Mouse (Mus musculus): ENCODE results near the gene Nr4a1. TPM values are rescaled to one million over a fixed set of nuclear protein-coding genes. Genes with fewer than 3 reads are reported as not detected.

Gene Nr4a1
- polyA plus RNA-seq, 1 experiment from 2014 or later: 7.1 TPM

DNA sequence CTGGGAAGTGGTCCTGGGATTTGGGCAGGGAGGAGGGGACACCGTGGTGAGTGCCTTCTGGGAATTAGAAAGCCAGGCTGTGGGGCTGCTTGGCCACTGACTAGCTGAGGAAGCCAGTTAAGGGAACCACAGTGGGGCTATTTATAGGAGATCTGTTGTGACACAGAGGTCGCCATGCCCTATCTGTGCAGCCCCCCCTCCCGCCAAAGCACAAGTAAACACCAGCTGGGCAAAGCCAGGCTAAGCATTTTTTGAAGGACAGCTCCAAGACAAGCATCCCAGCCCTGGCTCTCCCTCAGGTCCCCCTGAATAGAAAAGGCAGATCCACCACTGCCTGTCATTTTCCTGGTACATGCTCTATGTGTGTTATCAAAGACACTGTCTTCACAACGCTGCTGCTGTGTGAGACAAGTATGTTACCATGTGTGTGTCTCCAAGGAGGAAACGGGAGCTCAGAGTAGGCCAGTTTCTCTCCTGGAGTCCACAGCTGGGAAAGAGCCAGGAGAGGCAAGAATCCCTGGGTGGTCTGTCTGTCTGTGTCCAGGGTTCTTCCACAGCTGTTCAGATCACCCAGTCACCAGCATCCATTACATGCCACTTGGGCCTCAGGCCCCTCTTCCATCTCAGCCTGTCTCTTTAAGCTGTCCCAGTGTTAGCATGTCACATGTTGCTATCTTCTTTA lies 5.9 kb upstream of the Nr4a1 start:
- H3K27ac ChIP-seq: peak overlapping the region; percentile 76
- 54% methylated on average over 5 of the region's 5 CpGs for WGBS
- DNase-seq (ENCODE audit: low spot score): no peak

DNA sequence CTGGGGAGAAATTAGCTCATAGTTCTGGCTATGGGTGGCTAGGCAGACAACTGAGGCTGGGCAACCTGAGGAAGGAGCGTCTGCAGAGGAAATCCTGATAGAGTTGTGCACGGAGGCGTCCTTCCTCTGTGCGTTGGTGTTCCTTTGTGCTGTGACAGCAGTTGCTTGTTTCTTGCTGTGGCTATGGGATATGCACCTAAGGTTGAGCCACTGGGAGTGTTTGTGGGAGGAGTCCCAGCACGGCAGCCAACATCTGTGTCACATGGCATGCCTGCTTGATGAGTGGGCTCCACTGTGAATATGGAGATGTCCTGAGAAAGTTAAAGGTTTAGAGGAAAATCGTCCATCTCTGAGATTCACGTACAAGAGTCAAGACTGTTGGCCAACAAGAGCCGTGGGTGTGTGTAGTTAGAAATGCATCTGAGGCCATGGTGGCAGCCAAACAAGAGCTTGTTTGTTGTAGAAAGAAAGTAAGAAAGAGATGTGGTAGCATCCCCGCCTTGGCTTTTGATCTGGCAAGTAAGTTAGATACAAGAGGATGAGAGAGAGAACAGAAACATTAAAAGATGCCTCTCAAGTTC lies 3.8 kb upstream of the Nr4a1 start:
- Histone ChIP-seq H3K27me3 (ENCODE audit: low read depth, poor library complexity, severe bottlenecking) (peaks cover 8% of the 10 kb centered on the region), H3K27ac (no peak overlapping the region), H3K4me1 (peaks cover 46% of the 10 kb centered on the region), H3K9me3 (replicated peaks) (no peaks in the 10 kb centered on the region), H3K4me3 (no peak overlapping the region), H3K36me3 (no peaks in the 10 kb centered on the region)
- WGBS: 86% methylated on average over 9 of the region's 9 CpGs
- DNase-seq (ENCODE audit: low spot score): no peak

More for the DNA sequence above, 5.9 kb upstream of the Nr4a1 start:
- H3K36me3 ChIP-seq: no peaks in the 10 kb centered on the region
- no peaks in the 10 kb centered on the region; the same call in 1 of the 2 replicates for H3K27me3 ChIP-seq (ENCODE audit: low read depth, poor library complexity, severe bottlenecking)
- no peaks in the 10 kb centered on the region for H3K9me3 ChIP-seq (replicated peaks)
- no peak overlapping the region for H3K4me3 ChIP-seq
- H3K4me1 ChIP-seq: peaks cover 28% of the 10 kb centered on the region

DNA sequence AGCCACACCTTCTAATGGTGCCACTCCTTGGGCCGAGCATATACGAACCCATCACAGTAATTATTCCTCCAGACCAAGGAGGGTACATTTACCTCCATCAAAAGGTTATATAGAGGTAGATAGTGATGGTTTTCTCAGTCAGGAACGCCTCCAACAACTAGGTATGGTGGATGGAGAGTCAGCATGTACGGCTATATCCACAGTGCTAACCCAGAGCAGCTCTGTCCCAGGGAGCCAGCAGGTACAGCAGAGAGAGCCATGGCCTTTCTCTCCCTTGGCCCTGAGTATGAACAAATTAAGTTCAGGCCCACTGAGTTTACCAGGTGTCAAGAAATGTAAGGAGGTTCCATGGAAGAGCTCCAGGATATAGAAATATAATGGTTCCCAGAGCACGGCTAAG lies 2.1 kb upstream of the Nr4a1 start:
- DNase-seq (ENCODE audit: low spot score): no peak
- Histone ChIP-seq H3K27me3 (ENCODE audit: low read depth, poor library complexity, severe bottlenecking) (peaks cover 8% of the 10 kb centered on the region), H3K27ac (no peak overlapping the region), H3K4me3 (no peak overlapping the region), H3K4me1 (peaks cover 44% of the 10 kb centered on the region), H3K9me3 (replicated peaks) (no peaks in the 10 kb centered on the region), H3K36me3 (no peaks in the 10 kb centered on the region)
- WGBS: 92% methylated on average over 5 of the region's 5 CpGs

DNA sequence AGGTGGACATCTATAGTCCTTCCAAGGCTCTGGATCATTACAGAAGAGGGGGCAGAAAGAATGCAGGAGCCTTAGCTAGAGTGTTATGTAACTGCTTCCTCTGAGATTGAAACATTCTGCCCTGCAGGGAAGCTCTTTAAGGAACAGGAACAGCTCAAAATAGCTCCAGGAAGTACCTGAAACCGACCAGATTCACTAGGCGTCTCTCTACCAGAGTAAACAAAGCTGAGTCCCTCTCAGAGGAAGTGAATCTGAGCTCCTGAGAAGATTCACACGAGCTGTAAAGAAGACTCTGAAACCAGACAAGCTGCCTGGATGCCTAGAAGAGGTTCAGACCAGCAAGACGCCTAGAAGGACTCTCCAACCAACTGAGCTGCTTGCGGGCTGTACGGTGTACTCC lies 1.5 kb upstream of the Nr4a1 start:
- no peak for DNase-seq (ENCODE audit: low spot score)
- Histone ChIP-seq H3K36me3 (no peaks in the 10 kb centered on the region), H3K27me3 (ENCODE audit: low read depth, poor library complexity, severe bottlenecking) (peaks cover 8% of the 10 kb centered on the region), H3K4me3 (no peak overlapping the region), H3K4me1 (peaks cover 42% of the 10 kb centered on the region), H3K27ac (no peak overlapping the region), H3K9me3 (replicated peaks) (no peaks in the 10 kb centered on the region)
- WGBS: 88% methylated on average over 6 of the region's 6 CpGs

DNA sequence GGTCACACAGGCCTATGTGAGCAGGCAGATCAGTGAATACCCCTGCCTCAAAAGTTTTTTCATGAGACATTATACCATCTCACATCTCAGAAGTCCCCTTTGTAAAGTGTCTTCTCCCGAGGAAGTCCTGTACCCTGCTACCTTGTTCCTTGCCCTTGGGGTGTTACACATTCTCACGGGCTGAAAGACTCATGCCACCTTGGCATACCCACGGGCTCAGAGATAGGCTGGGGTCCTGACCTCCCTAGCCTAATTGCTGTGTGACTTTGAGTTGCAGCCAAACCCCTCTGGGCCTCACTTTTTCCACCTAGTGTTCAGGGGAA lies 545 bp upstream of the Nr4a1 start:
- H3K9me3 ChIP-seq (replicated peaks): no peaks in the 10 kb centered on the region
- peak overlapping the region; percentile 95 for H3K27ac ChIP-seq
- H3K4me3 ChIP-seq: peak overlapping the region; percentile 85
- H3K27me3 ChIP-seq (ENCODE audit: low read depth, poor library complexity, severe bottlenecking): peaks cover 8% of the 10 kb centered on the region
- DNase-seq (ENCODE audit: low spot score): no peak
- H3K36me3 ChIP-seq: no peaks in the 10 kb centered on the region
- 36% methylated on average over 3 of the region's 3 CpGs for WGBS
- H3K4me1 ChIP-seq: peaks cover 35% of the 10 kb centered on the region

DNA sequence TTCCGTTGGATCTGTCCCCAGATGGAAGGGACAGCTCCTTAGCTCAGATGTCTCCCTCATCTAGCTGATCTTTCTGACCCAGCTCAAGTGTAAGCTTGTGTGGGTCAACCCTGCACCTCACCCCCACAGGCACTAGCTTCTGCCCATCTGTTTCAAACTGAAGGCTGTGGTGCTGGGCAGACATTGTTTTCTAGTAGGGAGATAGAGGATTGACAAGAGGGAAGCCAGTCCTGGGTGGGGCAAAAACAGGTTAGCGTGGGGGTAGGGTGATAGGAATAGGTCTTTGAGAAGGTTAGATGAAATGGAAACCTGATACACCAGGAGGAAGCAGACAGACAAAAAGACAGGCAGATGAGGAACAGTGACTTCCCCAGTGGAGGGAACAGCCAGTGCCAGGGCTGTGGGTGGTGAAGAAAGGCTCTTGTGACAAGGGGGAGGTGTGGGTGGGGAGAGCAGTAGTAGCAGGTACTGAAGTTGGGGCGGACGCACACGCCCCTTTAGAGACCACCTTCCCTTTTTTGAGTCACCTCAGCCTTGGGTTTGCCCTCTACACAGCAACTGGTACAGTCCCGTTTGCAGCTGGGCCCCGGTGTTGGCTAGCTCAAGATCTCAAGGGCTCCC lies 1.9 kb downstream of the Nr4a1 start:
- H3K27ac ChIP-seq: no peak overlapping the region
- no peak for DNase-seq (ENCODE audit: low spot score)
- H3K36me3 ChIP-seq: no peaks in the 10 kb centered on the region
- 87% methylated on average over 7 of the region's 7 CpGs for WGBS
- no peaks in the 10 kb centered on the region for H3K9me3 ChIP-seq (replicated peaks)
- H3K4me3 ChIP-seq: no peak overlapping the region
- peaks cover 8% of the 10 kb centered on the region for H3K27me3 ChIP-seq (ENCODE audit: low read depth, poor library complexity, severe bottlenecking)
- peaks cover 45% of the 10 kb centered on the region for H3K4me1 ChIP-seq

DNA sequence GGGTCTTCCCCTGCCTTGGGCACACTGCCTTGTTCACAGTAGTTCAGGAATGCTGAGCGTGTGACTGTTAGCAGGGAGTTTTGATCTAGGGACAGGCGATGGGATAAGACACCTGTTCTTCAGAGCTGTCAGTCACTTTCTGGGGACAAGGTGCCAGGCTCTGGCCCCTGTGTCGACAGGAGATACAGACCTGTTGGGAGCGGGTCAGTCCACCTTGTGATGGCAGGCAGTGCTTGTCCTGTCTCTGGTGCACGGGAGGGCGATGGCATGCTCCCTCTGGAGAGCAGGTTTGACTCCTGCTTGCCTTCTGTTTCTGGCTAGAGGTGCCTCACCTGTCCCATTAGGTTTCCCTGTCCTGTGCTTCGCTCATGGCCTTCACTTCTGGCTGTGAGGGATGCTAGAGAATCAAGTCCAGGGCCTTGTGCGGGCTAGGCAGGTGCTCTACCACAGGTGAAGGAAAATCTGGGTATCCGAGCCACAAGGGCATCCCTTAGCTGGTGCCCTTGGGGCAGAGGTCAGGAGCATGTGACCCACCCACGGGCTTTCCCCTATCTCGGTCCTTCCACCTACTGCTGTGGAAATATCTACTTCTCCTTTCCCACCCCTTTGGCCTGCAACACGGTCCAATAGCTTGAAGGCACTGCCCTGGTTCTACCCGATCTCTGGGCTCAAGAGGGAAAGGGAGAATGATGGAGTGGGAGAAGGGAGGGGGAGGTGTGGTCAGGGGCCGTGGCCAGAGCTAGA lies 2.6 kb downstream of the Nr4a1 start:
- Histone ChIP-seq H3K4me1 (peaks cover 52% of the 10 kb centered on the region), H3K9me3 (replicated peaks) (no peaks in the 10 kb centered on the region), H3K27ac (no peak overlapping the region), H3K36me3 (no peaks in the 10 kb centered on the region), H3K27me3 (ENCODE audit: low read depth, poor library complexity, severe bottlenecking) (peaks cover 8% of the 10 kb centered on the region), H3K4me3 (0 out of 2 replicates have a peak overlapping the region, but pooled peaks have one; percentile 0)
- no peak for DNase-seq (ENCODE audit: low spot score)
- WGBS: 74% methylated on average over 14 of the region's 14 CpGs

DNA sequence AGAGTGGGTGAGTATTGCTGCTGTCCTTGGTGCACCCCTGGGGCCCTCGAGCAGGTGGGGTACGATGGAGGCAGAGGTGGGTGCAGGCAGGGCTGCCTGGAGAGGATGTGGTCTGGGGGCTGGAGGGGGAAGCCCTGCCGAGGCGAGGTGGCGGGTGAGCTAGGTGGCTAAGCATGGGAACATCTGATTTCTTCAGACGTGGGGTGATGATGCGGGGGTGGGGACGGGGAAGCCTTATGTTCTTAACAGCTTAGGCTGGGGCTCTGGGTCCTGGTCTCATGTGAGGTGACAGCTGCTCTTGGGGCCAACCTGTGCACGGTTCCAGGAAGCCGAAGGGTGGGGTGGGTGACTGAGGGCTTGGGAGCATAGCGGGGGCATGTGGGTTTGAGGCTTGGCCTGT lies 4.4 kb downstream of the Nr4a1 start:
- no peak overlapping the region for H3K4me3 ChIP-seq
- 83% methylated on average over 11 of the region's 11 CpGs for WGBS
- no peaks in the 10 kb centered on the region for H3K9me3 ChIP-seq (replicated peaks)
- no peak overlapping the region for H3K27ac ChIP-seq
- H3K36me3 ChIP-seq: 0 out of 2 replicates have a peak, but pooled peaks cover 1% of the 10 kb centered on the region
- H3K27me3 ChIP-seq (ENCODE audit: low read depth, poor library complexity, severe bottlenecking): peaks cover 8% of the 10 kb centered on the region
- peaks cover 59% of the 10 kb centered on the region for H3K4me1 ChIP-seq
- no peak for DNase-seq (ENCODE audit: low spot score)

DNA sequence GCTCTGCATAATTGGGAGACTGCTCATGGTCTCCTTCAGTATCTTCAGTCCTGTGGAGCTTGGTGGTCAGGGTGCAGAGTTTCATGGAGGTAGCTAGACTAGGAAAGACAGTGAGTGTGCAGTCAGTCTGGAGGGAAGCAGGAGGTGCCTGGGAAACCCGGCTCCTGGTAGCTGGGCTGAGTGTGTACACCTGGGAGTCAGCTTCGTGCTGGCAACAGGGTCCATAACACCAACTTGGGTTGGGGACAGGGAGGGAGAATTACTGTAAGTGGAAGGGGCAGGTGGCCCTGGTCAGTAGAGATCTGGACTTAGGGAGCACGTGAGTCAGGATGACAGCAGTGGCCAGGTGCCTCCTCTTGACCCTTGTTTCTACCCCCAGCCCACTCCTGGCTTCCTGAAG lies 5.9 kb downstream of the Nr4a1 start:
- Histone ChIP-seq H3K4me3 (no peak overlapping the region), H3K9me3 (replicated peaks) (no peaks in the 10 kb centered on the region), H3K36me3 (0 out of 2 replicates have a peak, but pooled peaks cover 3% of the 10 kb centered on the region), H3K27ac (no peak overlapping the region), H3K4me1 (peaks cover 44% of the 10 kb centered on the region), H3K27me3 (ENCODE audit: low read depth, poor library complexity, severe bottlenecking) (peaks cover 12% of the 10 kb centered on the region)
- 82% methylated on average over 3 of the region's 3 CpGs for WGBS
- DNase-seq (ENCODE audit: low spot score): no peak

DNA sequence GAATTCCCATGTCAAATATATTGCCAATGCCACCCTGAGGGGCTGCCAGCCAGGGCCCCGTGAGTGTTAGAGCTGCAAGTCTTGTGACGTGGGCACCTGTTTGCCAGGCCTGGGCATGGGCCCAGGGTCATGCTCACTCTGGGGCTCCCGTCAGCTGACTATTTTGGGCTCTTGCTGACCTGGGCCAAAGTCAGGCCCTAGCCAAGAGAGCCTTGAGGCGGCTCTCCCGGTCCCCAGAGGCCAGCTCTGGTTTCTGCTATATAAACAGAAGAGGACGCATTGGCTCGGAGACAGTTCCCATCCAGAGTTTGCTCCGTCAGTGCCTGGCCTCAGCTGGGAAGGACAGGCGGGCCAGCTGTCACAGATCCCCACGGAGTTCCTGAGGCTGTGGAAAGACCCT lies 6.3 kb downstream of the Nr4a1 start:
- DNase-seq (ENCODE audit: low spot score): no peak
- Histone ChIP-seq H3K27ac (peak overlapping the region; percentile 54; the same call in 1 of the 2 replicates), H3K4me1 (peaks cover 44% of the 10 kb centered on the region), H3K9me3 (replicated peaks) (no peaks in the 10 kb centered on the region), H3K27me3 (ENCODE audit: low read depth, poor library complexity, severe bottlenecking) (peaks cover 15% of the 10 kb centered on the region), H3K4me3 (no peak overlapping the region), H3K36me3 (0 out of 2 replicates have a peak, but pooled peaks cover 3% of the 10 kb centered on the region)
- WGBS: 69% methylated on average over 10 of the region's 10 CpGs

DNA sequence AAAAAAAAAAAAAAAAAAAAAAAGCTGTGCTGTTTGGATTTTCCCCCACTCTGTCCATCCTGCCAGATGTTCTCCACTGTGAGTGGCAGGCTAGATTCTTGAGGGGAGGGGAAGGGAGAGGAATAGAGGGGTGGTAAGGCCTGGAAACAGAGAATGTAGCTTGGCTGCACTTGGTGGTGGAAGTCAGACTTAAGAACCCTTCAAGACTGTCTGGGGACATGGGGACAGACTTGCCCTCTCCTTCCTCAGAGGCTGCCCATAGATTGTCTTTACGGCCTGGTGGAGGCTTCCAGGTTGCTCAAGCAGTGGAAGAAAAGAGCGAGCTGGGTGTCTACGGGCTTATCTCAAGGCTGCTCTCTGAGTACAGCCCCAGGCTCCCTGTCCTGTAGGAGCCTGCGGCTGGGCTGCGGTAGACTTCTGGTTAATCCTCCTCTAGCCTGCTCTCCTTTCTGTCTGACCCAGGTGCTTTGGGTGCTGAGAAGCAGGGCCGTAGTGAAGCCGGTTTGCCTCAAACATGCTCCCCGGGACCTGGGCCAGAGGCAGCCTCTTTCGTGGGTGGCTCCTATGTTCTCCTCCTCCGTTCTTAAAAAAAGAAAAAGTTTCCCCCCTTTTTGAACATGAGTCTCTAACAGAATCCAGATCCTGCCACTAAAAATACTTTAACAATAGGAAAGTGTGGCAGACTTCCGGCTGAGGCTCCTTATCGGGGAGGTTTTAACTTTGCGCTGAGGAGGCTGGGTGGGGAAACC lies 7.0 kb downstream of the Nr4a1 start:
- WGBS: 74% methylated on average over 13 of the region's 13 CpGs
- no peak for DNase-seq (ENCODE audit: low spot score)
- no peak overlapping the region for H3K4me3 ChIP-seq

DNA sequence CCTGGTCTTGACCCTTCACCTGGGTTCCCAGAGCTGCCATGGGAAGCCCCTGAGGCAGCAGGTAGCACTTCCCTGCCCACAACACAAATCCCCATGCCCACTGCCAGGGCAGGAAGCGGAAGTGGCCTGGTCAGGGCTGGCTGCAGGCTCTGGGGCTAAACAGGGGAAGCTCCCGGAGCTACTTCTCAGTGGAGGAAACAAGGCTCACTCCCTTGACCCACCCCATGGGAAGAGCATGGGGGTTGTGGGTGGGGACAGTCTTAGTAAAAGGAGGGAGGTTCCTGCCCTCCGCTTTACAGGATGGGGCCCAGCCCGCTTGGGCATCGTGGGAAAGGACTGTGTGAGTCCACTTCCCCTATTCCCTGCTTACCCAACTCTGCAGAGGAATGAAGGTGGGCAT lies 8.4 kb downstream of the Nr4a1 start:
- Histone ChIP-seq H3K27ac (0 out of 2 replicates have a peak overlapping the region, but pooled peaks have one; percentile 4), H3K4me1 (peaks cover 50% of the 10 kb centered on the region), H3K36me3 (0 out of 2 replicates have a peak, but pooled peaks cover 3% of the 10 kb centered on the region), H3K27me3 (ENCODE audit: low read depth, poor library complexity, severe bottlenecking) (peaks cover 35% of the 10 kb centered on the region), H3K9me3 (replicated peaks) (no peaks in the 10 kb centered on the region), H3K4me3 (no peak overlapping the region)
- WGBS: 68% methylated on average over 5 of the region's 5 CpGs
- no peak for DNase-seq (ENCODE audit: low spot score)

More for the DNA sequence above, 7.0 kb downstream of the Nr4a1 start:
- peaks cover 47% of the 10 kb centered on the region for H3K4me1 ChIP-seq
- no peaks in the 10 kb centered on the region for H3K9me3 ChIP-seq (replicated peaks)
- peaks cover 22% of the 10 kb centered on the region for H3K27me3 ChIP-seq (ENCODE audit: low read depth, poor library complexity, severe bottlenecking)
- H3K27ac ChIP-seq: peak overlapping the region; percentile 76
- 0 out of 2 replicates have a peak, but pooled peaks cover 3% of the 10 kb centered on the region for H3K36me3 ChIP-seq
